Mouse (Mus musculus) ES-CJ7 (cell line): ENCODE data around the gene Gm5475.

ENCODE experiments used
- DNase-seq: peaks from one replicate; pipeline ENCODE4 v3.0.0; 2011; ENCODE audit warnings: low read depth, low spot score

Gm5475 gene

GRCm38 (mm10) chr15:100413306-100413705 is 8.6 kb upstream of the Gm5475 start:
- no peak for DNase-seq

GRCm38 (mm10) chr15:100414011-100414410 is 7.9 kb upstream of the Gm5475 start:
- no peak for DNase-seq

- DNase-seq: no peak
These were observed 7.0 kb upstream of the Gm5475 start for GRCm38 (mm10) chr15:100414942-100415341.

GRCm38 (mm10) chr15:100415684-100416083 is 6.3 kb upstream of the Gm5475 start:
- no peak for DNase-seq

- DNase-seq: no peak
These were observed 4.0 kb upstream of the Gm5475 start for GRCm38 (mm10) chr15:100417854-100418450.

GRCm38 (mm10) chr15:100419311-100419710 is 2.6 kb upstream of the Gm5475 start:
- DNase-seq: no peak

- no peak for DNase-seq
These were observed 1.8 kb upstream of the Gm5475 start for GRCm38 (mm10) chr15:100419901-100420745.

GRCm38 (mm10) chr15:100421059-100421757 is 739 bp upstream of the Gm5475 start:
- DNase-seq: no peak

GRCm38 (mm10) chr15:100422476-100422875 is 529 bp downstream of the Gm5475 start:
- peak; percentile 25 for DNase-seq

- peak; percentile 93 for DNase-seq
These were observed 1.2 kb downstream of the Gm5475 start for GRCm38 (mm10) chr15:100422899-100423860.

GRCm38 (mm10) chr15:100423916-100424315 is 2.0 kb downstream of the Gm5475 start:
- DNase-seq: peak; percentile 28

- DNase-seq: no peak
These were observed 2.6 kb downstream of the Gm5475 start, which contains the start of gene Slc11a2 for GRCm38 (mm10) chr15:100424396-100425122. Gene Slc11a2, minus strand, starts transcription at chr15:100425072.

- no peak for DNase-seq
These were observed 6.5 kb downstream of the Gm5475 start for GRCm38 (mm10) chr15:100428296-100428905.

- no peak for DNase-seq
These were observed 8.1 kb downstream of the Gm5475 start for GRCm38 (mm10) chr15:100429959-100430565.

- no peak for DNase-seq
These were observed 11.3 kb downstream of the Gm5475 start for GRCm38 (mm10) chr15:100433234-100433633.

GRCm38 (mm10) chr15:100436112-100436511 is 14.2 kb downstream of the Gm5475 start:
- no peak for DNase-seq

GRCm38 (mm10) chr15:100436518-100436917 is 14.6 kb downstream of the Gm5475 start:
- no peak for DNase-seq

- DNase-seq: peak; percentile 72
These were observed 21.4 kb downstream of the Gm5475 start for GRCm38 (mm10) chr15:100443126-100443922.

GRCm38 (mm10) chr15:100446887-100447286 is 24.9 kb downstream of the Gm5475 start:
- no peak for DNase-seq
